Mouse (Mus musculus) liver, embryonic 16.5 days (tissue): ENCODE results near the gene Reep3. TPM values are rescaled to one million over a fixed set of nuclear protein-coding genes. Genes with fewer than 3 reads are reported as not detected.

Source experiments
- ATAC-seq: fragments of 200-750 bp; cut with Nextera tagmentation; 2 replicates; pipeline ENCODE4 v1.8.0; 2017; ENCODE audit warnings: low read depth, mild to moderate bottlenecking, moderate number of reproducible peaks, moderate library complexity
- H3K27ac ChIP-seq: fragments of 300-500 bp; sonication (generic); 2 replicates; pipeline ENCODE4 v1.5.1; 2014; ENCODE audit warnings: mild to moderate bottlenecking, low read length
- H3K27me3 ChIP-seq: fragments of 300-500 bp; sonication (generic); 2 replicates; pipeline ENCODE4 v1.6.1; 2014; ENCODE audit warnings: low read depth, low read length, mixed read lengths; ENCODE audit not compliant: control insufficient read depth, insufficient read depth
- H3K36me3 ChIP-seq: fragments of 300-500 bp; sonication (generic); 2 replicates; pipeline ENCODE4 v1.6.1; 2014; ENCODE audit warnings: mild to moderate bottlenecking; ENCODE audit not compliant: control insufficient read depth, insufficient read depth
- H3K4me1 ChIP-seq: fragments of 300-500 bp; sonication (generic); 2 replicates; pipeline ENCODE4 v1.6.1; 2014; ENCODE audit warnings: low read depth, low read length, mixed read lengths; ENCODE audit not compliant: control insufficient read depth
- H3K4me2 ChIP-seq: fragments of 300-500 bp; sonication (generic); 2 replicates; pipeline ENCODE4 v1.6.1; 2014; ENCODE audit warnings: low read depth, low read length, mixed read lengths
- H3K4me3 ChIP-seq: fragments of 300-500 bp; sonication (generic); 2 replicates; pipeline ENCODE4 v1.5.1; 2014; ENCODE audit warnings: low read depth, mild to moderate bottlenecking, low read length
- H3K9ac ChIP-seq: fragments of 300-500 bp; sonication (generic); 2 replicates; pipeline ENCODE4 v1.6.1; 2014; ENCODE audit warnings: low read depth, low read length
- H3K9me3 ChIP-seq: fragments of 300-500 bp; sonication (generic); replicated peaks from 2 replicates; pipeline ENCODE4 v1.6.1; 2016; ENCODE audit warnings: low read length; ENCODE audit not compliant: control insufficient read depth
- WGBS: fragments of 180-500 bp; shearing (Covaris S2); extraction: QIAGEN DNeasy Blood & Tissue Kit; methylation state at CpG from one replicate; pipeline ENCODE4 v1.1.7; 2014; ENCODE audit not compliant: insufficient replicate concordance; 5-methylcytosine and 5-hydroxymethylcytosine counted together
- polyA plus RNA-seq: library from polyadenylated mRNA; unstranded; fragments of >200 nt; fragmentation: Nextera tagmentation; extraction: Ambion mirVana; gene quantifications from 2 replicates; pipeline ENCODE4 v1.2.1, GENCODE M21; 2015

The Reep3 gene
- polyA plus RNA-seq, 1 experiment from 2014 or later = 10.0 TPM

GRCm38 (mm10) chr10:67053475-67053874 lies 43.3 kb downstream of the Reep3 start:
- peaks cover 17% of the 10 kb centered on the region for H3K4me1 ChIP-seq
- no peaks in the 10 kb centered on the region for H3K9me3 ChIP-seq
- H3K27ac ChIP-seq = no peak overlapping the region
- no peak overlapping the region for H3K9ac ChIP-seq
- no peaks in the 10 kb centered on the region for H3K36me3 ChIP-seq
- ATAC-seq = no peak
- H3K4me3 ChIP-seq = no peak overlapping the region
- H3K4me2 ChIP-seq = no peak overlapping the region
- 53% methylated on average over 9 of the region's 9 CpGs for WGBS
- no peaks in the 10 kb centered on the region for H3K27me3 ChIP-seq

- ATAC-seq = no peak
- WGBS = 28% methylated on average over 9 of the region's 9 CpGs
- Histone ChIP-seq H3K4me2 (no peak overlapping the region), H3K9me3 (no peaks in the 10 kb centered on the region), H3K9ac (no peak overlapping the region), H3K4me3 (no peak overlapping the region), H3K4me1 (peaks cover 22% of the 10 kb centered on the region), H3K27me3 (no peaks in the 10 kb centered on the region), H3K27ac (no peak overlapping the region), H3K36me3 (no peaks in the 10 kb centered on the region)
Observed at GRCm38 (mm10) chr10:67052429-67052828, 44.3 kb downstream of the Reep3 start.

GRCm38 (mm10) chr10:67051466-67051865 lies 45.3 kb downstream of the Reep3 start:
- no peak overlapping the region for H3K27ac ChIP-seq
- no peak overlapping the region for H3K9ac ChIP-seq
- no peaks in the 10 kb centered on the region for H3K9me3 ChIP-seq
- no peak for ATAC-seq
- no peaks in the 10 kb centered on the region for H3K36me3 ChIP-seq
- peaks cover 19% of the 10 kb centered on the region for H3K4me1 ChIP-seq
- H3K27me3 ChIP-seq = no peaks in the 10 kb centered on the region
- H3K4me3 ChIP-seq = no peak overlapping the region
- 67% methylated on average over 5 of the region's 5 CpGs for WGBS
- H3K4me2 ChIP-seq = no peak overlapping the region

DNA sequence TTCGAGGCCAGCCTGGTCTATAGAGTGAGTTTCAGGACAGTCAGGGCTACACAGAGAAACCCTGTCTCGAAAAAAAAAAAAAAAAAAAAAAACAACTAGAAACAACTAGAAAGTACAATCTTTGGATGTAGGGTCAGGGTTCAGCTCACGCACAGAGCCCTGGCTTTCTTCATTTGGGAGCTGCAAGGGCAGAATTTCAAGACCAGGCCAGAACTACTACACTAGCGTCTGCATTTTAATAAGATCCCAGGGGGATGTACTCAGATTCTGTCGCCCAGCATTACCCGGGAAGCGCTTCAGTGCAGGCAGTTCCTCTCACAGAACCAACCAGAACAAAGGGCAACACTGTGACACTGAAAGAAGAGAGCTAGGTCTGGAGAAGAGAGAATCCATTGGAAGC lies 46.0 kb downstream of the Reep3 start:
- no peaks in the 10 kb centered on the region for H3K36me3 ChIP-seq

GRCm38 (mm10) chr10:67049621-67050020 lies 47.1 kb downstream of the Reep3 start:
- Histone ChIP-seq H3K27ac (no peak overlapping the region), H3K4me2 (no peak overlapping the region), H3K9ac (no peak overlapping the region), H3K4me1 (peaks cover 11% of the 10 kb centered on the region), H3K27me3 (no peaks in the 10 kb centered on the region), H3K36me3 (no peaks in the 10 kb centered on the region), H3K4me3 (no peak overlapping the region), H3K9me3 (no peaks in the 10 kb centered on the region)
- no peak for ATAC-seq
- 75% methylated on average over 7 of the region's 7 CpGs for WGBS

More for the DNA sequence above, 46.0 kb downstream of the Reep3 start:
- Histone ChIP-seq H3K9me3 (no peaks in the 10 kb centered on the region), H3K9ac (no peak overlapping the region), H3K27me3 (no peaks in the 10 kb centered on the region), H3K4me1 (peaks cover 12% of the 10 kb centered on the region), H3K27ac (no peak overlapping the region), H3K4me3 (no peak overlapping the region), H3K4me2 (no peak overlapping the region)
- WGBS = 68% methylated on average over 7 of the region's 7 CpGs
- ATAC-seq = no peak

DNA sequence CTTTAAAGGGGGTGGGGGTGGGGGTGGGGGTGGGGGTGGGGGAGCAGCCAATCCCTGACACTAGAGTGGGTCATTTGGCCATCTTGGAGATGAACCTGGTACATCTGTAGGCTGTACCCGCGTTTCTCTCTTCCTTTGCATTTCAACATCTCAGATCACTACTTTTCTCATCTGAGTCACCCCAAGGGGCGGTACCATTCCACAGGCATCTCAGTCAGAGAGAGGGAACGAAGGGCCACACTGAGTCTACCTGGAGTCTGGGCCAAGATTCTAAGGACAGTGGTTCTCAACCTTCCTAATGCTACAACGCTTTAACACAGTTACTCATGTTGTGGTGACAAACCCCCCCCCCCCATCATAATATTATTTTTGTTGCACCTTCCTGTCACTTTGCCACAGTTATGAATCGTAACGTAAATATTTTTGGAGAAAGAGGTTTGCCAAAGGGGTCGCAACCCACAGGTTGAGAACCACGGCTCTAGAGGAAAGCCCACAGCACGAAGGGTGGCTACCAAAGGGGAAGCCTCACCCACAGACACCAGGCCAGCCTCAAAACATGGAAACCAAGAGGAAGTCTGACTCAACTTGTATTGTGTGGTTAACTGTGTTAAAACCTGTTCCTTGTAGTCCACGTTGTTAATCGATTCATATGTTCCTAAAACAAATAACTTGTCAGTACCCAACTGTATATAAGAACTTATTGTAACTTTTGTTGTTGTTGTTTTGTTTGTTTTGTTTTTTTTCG lies 47.7 kb downstream of the Reep3 start:
- H3K4me3 ChIP-seq = no peak overlapping the region
- ATAC-seq = 0 out of 2 replicates have a peak, but pooled peaks have one; percentile 9
- H3K4me2 ChIP-seq = no peak overlapping the region
- H3K4me1 ChIP-seq = peaks cover 14% of the 10 kb centered on the region
- no peak overlapping the region for H3K27ac ChIP-seq
- WGBS = 52% methylated on average over 13 of the region's 13 CpGs
- H3K27me3 ChIP-seq = no peaks in the 10 kb centered on the region
- no peak overlapping the region for H3K9ac ChIP-seq
- no peaks in the 10 kb centered on the region for H3K9me3 ChIP-seq
- no peaks in the 10 kb centered on the region for H3K36me3 ChIP-seq

- H3K9me3 ChIP-seq = no peaks in the 10 kb centered on the region
- H3K4me3 ChIP-seq = no peak overlapping the region
- no peak overlapping the region for H3K4me2 ChIP-seq
- peak overlapping the region; percentile 18; the same call in 1 of the 2 replicates for H3K27ac ChIP-seq
- no peaks in the 10 kb centered on the region for H3K27me3 ChIP-seq
- H3K4me1 ChIP-seq = peaks cover 20% of the 10 kb centered on the region
- no peaks in the 10 kb centered on the region for H3K36me3 ChIP-seq
- WGBS = 68% methylated on average over 18 of the region's 18 CpGs
- ATAC-seq = no peak
- H3K9ac ChIP-seq = no peak overlapping the region
Observed at GRCm38 (mm10) chr10:67047712-67048645, 48.8 kb downstream of the Reep3 start.

DNA sequence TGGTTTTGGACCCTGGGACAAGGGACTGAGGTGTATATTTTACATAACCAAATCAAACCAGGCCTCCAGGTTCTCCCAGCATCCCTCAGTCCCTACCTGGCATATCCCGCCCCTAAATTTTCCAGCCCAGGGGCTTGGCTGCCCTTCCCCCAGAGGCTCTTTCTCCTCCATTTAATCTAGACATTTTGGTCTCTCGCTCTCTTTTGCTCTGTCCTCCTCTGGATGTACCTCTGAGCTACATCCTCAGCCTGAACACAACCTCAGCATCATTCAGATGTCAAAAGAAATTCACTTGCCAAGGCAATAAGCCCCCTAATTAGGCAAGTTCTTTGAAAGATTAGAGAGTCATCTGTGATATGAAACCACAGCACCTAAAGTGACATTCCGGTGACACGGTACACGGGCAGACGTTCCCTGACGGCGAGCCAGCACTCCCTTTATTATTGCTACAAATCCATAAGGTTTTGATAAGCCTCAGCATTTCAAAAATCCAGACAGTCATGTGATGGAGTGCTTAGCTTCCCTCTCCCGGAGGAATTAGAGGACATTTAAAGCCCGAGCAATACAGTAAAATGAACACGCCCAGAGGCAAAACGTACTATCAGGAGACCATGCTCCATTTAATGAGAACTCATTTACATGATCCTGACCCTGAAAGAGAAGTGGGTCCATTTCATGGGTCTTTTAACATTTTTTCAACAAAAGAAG lies 51.4 kb downstream of the Reep3 start:
- no peak overlapping the region for H3K4me3 ChIP-seq
- 74% methylated on average over 12 of the region's 12 CpGs for WGBS
- no peaks in the 10 kb centered on the region for H3K36me3 ChIP-seq
- no peak for ATAC-seq
- no peak overlapping the region for H3K9ac ChIP-seq
- no peak overlapping the region for H3K27ac ChIP-seq
- no peaks in the 10 kb centered on the region for H3K9me3 ChIP-seq
- H3K4me2 ChIP-seq = no peak overlapping the region
- H3K27me3 ChIP-seq = no peaks in the 10 kb centered on the region
- H3K4me1 ChIP-seq = peaks cover 18% of the 10 kb centered on the region
